Comparison of ENCODE assay signal across 9 mouse cellular contexts in genomic region chr15:89169431-89169830, GRCm38 (mm10). TPM values are rescaled to one million over a fixed set of nuclear protein-coding genes. Genes with fewer than 3 reads are reported as not detected.
A peak's percentile ranks its signal among the peaks of the same experiment; 100 is the strongest.
DNase-seq lines count a peak whose midpoint lies in the region; ATAC-seq and TF ChIP-seq lines count a peak whose summit lies in the region.
"Had no signal": no experiment of that assay in that cellular context is flagged by ENCODE, and none has a peak within 500 bp of the region (broad histone marks: within the 10 kb centered on the region; RNA-seq: fewer than 3 reads in every experiment).

No protein-coding gene starts in this region.

- no peak for TF ChIP-seq CTCF in liver, postnatal 0 days (IDR thresholded peaks at IDR 0.05; ENCODE audit: low read depth)

- H3K4me2 ChIP-seq in forebrain, embryonic 15.5 days (replicated peaks) = peak overlapping the region; percentile 14; the same call in 1 of the 2 replicates
- peak overlapping the region; percentile 29; the same call in 1 of the 2 replicates for H3K4me2 ChIP-seq in liver, postnatal 0 days (ENCODE audit: low read depth, low read length)

- peaks cover 50% of the 10 kb centered on the region for H3K4me1 ChIP-seq in forebrain, embryonic 15.5 days
- peaks cover 44% of the 10 kb centered on the region for H3K4me1 ChIP-seq in liver, postnatal 0 days (ENCODE audit: insufficient read depth)

- peaks cover 37% of the 10 kb centered on the region for H3K36me3 ChIP-seq in forebrain, embryonic 15.5 days
- H3K36me3 ChIP-seq in liver, postnatal 0 days (replicated peaks; ENCODE audit: insufficient read depth, low read length) = peaks cover 29% of the 10 kb centered on the region

- peak; percentile 59 for ATAC-seq in forebrain, embryonic 15.5 days (replicated peaks)
- peak; percentile 35 for ATAC-seq in liver, postnatal 0 days

- 0 out of 2 replicates have a peak overlapping the region, but pooled peaks have one; percentile 11 for H3K9ac ChIP-seq in forebrain, embryonic 15.5 days (replicated peaks)
- H3K9ac ChIP-seq in liver, postnatal 0 days (replicated peaks) = 0 out of 2 replicates have a peak overlapping the region, but pooled peaks have one; percentile 41

- no peak overlapping the region for H3K4me3 ChIP-seq in forebrain, embryonic 15.5 days
- no peak overlapping the region for H3K4me3 ChIP-seq in liver, postnatal 0 days (ENCODE audit: low read depth, low read length)

- peak overlapping the region; percentile 65 for H3K27ac ChIP-seq in forebrain, embryonic 15.5 days (replicated peaks)
- H3K27ac ChIP-seq in liver, postnatal 0 days (ENCODE audit: low read depth) = peak overlapping the region; percentile 80
- H3K27ac ChIP-seq: macrophage had no signal

- TF ChIP-seq EP300 in liver, postnatal 0 days (IDR thresholded peaks at IDR 0.05; ENCODE audit: low read depth) = no peak

- intact Hi-C loops in heart, postnatal 10 days (cut with DNase I) = no loop called here

- no peaks in the 10 kb centered on the region for H3K27me3 ChIP-seq in forebrain, embryonic 15.5 days
- peaks cover 11% of the 10 kb centered on the region; the same call in 1 of the 2 replicates for H3K27me3 ChIP-seq in liver, postnatal 0 days (ENCODE audit: insufficient read depth, low read length)

- WGBS in forebrain, embryonic 15.5 days = 5% methylated on average over 10 of the region's 10 CpGs
- 41% methylated on average over 10 of the region's 10 CpGs for WGBS in liver, postnatal 0 days (ENCODE audit: insufficient replicate concordance)

- DNase-seq in 3134 (ENCODE audit: extremely low read depth, insufficient read length, low spot score) = peak; percentile 91
- DNase-seq in cerebellum, adult 11 months = peak; percentile 80
- DNase-seq in heart, postnatal 10 days = peak; percentile 88 to 92
- DNase-seq in kidney, postnatal 4 days = peak; percentile 87 to 92
- DNase-seq in liver, postnatal 0 days = peak; percentile 57
- peak; percentile 78 for DNase-seq in ovary, postnatal 36 days (ENCODE audit: low spot score)
- DNase-seq in spleen, adult 12 weeks (ENCODE audit: low spot score) = no peak

- H3K9me3 ChIP-seq in forebrain, embryonic 15.5 days = no peaks in the 10 kb centered on the region
- H3K9me3 ChIP-seq in liver, postnatal 0 days (ENCODE audit: low read length) = no peaks in the 10 kb centered on the region

RNA-seq across cellular contexts. Expression of gene Plxnb2, which starts 11.2 kb away (rescaled TPM):
- 113 and 118 TPM in 2 replicates for polyA plus RNA-seq in forebrain, embryonic 15.5 days (2015; fragmentation: Nextera tagmentation; extraction: Ambion mirVana)
- 100 to 1,000 TPM; 115 to 145 TPM for total RNA-seq in heart, postnatal 10 days (2021)
- 27.2 and 29.7 TPM in 2 replicates for polyA plus RNA-seq in liver, postnatal 0 days (2015; fragmentation: Nextera tagmentation; extraction: Ambion mirVana)

RNA-seq across cellular contexts. Expression of gene Mapk11, which starts 20.0 kb away (rescaled TPM):
- 42.8 and 42.9 TPM in 2 replicates for polyA plus RNA-seq in forebrain, embryonic 15.5 days (2015; fragmentation: Nextera tagmentation; extraction: Ambion mirVana)
- total RNA-seq in heart, postnatal 10 days (2021) = 1 to 10 TPM; 4.1 to 4.8 TPM
- polyA plus RNA-seq in liver, postnatal 0 days (2015; fragmentation: Nextera tagmentation; extraction: Ambion mirVana) = 0.66 and 0.81 TPM in 2 replicates

RNA-seq across cellular contexts. Expression of gene Dennd6b, which starts 26.9 kb away (rescaled TPM):
- 58.5 and 62.2 TPM in 2 replicates for polyA plus RNA-seq in forebrain, embryonic 15.5 days (2015; fragmentation: Nextera tagmentation; extraction: Ambion mirVana)
- 1 to 10 TPM; 8.6 TPM for total RNA-seq in heart, postnatal 10 days (2021)
- 2.6 and 2.7 TPM in 2 replicates for polyA plus RNA-seq in liver, postnatal 0 days (2015; fragmentation: Nextera tagmentation; extraction: Ambion mirVana)

RNA-seq across cellular contexts. Expression of gene Mapk12, which starts 28.9 kb away (rescaled TPM):
- polyA plus RNA-seq in forebrain, embryonic 15.5 days (2015; fragmentation: Nextera tagmentation; extraction: Ambion mirVana) = 5.5 and 5.8 TPM in 2 replicates
- total RNA-seq in heart, postnatal 10 days (2021) = 10 to 100 TPM; 23.8 to 24.8 TPM
- polyA plus RNA-seq in liver, postnatal 0 days (2015; fragmentation: Nextera tagmentation; extraction: Ambion mirVana) = 2.1 and 2.4 TPM in 2 replicates

RNA-seq across cellular contexts. Expression of gene Hdac10, which starts 40.9 kb away (rescaled TPM):
- 31.5 and 38.6 TPM in 2 replicates for polyA plus RNA-seq in forebrain, embryonic 15.5 days (2015; fragmentation: Nextera tagmentation; extraction: Ambion mirVana)
- total RNA-seq in heart, postnatal 10 days (2021) = 1 to 10 TPM; 8.3 to 9.1 TPM
- 4.9 and 6.3 TPM in 2 replicates for polyA plus RNA-seq in liver, postnatal 0 days (2015; fragmentation: Nextera tagmentation; extraction: Ambion mirVana)

Comparison
In these comparisons a context has a peak if more than half of its experiments do, and no peak if none do; other contexts are left out.
1. RNA of gene Mapk11, which starts 20.0 kb away (polyA plus RNA-seq): 42.8 to 42.9 TPM in forebrain, embryonic 15.5 days; 0.66 to 0.81 TPM in liver, postnatal 0 days; every median in the first group is over 10 times any median in the second.
2. RNA of gene Dennd6b, which starts 26.9 kb away (polyA plus RNA-seq): 58.5 to 62.2 TPM in forebrain, embryonic 15.5 days; 2.6 to 2.7 TPM in liver, postnatal 0 days; every median in the first group is over 10 times any median in the second.